Mouse (Mus musculus): ENCODE measurements around the gene Sema6b.

DNA sequence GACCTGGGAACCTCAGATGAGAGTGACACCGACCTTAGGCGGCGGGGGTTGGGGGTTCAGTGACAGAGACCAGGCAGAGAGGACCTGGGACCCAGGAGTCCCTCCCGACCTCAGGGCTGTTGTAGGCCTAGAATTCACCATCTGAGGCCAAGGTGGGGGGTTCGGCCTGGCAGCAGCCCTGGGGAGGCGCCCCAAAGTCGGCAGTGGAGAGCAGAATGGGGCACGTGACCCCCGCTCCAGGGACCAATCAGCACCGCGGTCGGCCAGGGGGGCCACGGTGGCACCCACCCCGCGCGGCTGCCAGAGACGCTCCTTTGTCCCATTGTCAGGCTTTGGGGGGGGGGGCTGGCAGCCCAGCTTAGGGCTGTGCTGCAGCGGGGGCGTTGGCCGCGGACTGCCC is 788 bp downstream of the Sema6b start:
- no peak for TF ChIP-seq MYOD1 (IDR thresholded peaks at IDR 0.05; ENCODE audit: control insufficient read depth in 1 of 3, insufficient read length in 2 of 3, low read depth in 2 of 3)
- TF ChIP-seq CEBPB (IDR thresholded peaks at IDR 0.05; ENCODE audit: insufficient read depth, poor library complexity, severe bottlenecking): no peak
- TF ChIP-seq USF1 (IDR thresholded peaks at IDR 0.05; ENCODE audit: low read depth): no peak
- no peak for TF ChIP-seq POLR2A (IDR thresholded peaks at IDR 0.05; ENCODE audit: insufficient read length, low read depth)
- TF ChIP-seq MAX (IDR thresholded peaks at IDR 0.05; ENCODE audit: low read depth): no peak
- TF ChIP-seq TCF12 (IDR thresholded peaks at IDR 0.05; ENCODE audit: insufficient read depth, poor library complexity, severe bottlenecking): no peak
- TF ChIP-seq SRF (IDR thresholded peaks at IDR 0.05; ENCODE audit: control insufficient read depth, insufficient read length, low read depth): no peak
- no peak for TF ChIP-seq E2F4 (IDR thresholded peaks at IDR 0.05; ENCODE audit: insufficient read depth)
- TF ChIP-seq MYOG (IDR thresholded peaks at IDR 0.05; ENCODE audit: control insufficient read depth in 1 of 3, insufficient read depth in 1 of 3, insufficient read length in 2 of 3, low read depth in 2 of 3): no peak
- no peak for TF ChIP-seq REST (IDR thresholded peaks at IDR 0.05; ENCODE audit: insufficient read depth, insufficient read length)
- TF ChIP-seq POLR2AphosphoS2 (IDR thresholded peaks at IDR 0.05; ENCODE audit: insufficient read length, low read depth): no peak
- no peak for TF ChIP-seq TCF3 (IDR thresholded peaks at IDR 0.05; ENCODE audit: insufficient read length, low read depth)

Measured in myocyte (in vitro differentiated cells).